Mouse (Mus musculus) brain, embryonic 14.5 days (tissue): ENCODE results near the gene Fgfr4.

Source experiments
- CTCF ChIP-seq: fragments of 200-500 bp; IDR thresholded peaks from 2 replicates; pipeline ENCODE4 v1.5.1; 2012; ENCODE audit warnings: inconsistent platforms, mild to moderate bottlenecking, moderate library complexity, borderline replicate concordance; ENCODE audit not compliant: insufficient read depth, insufficient read length; ENCODE audit errors: extremely low read depth
- POLR2A ChIP-seq: fragments of 200-500 bp; IDR thresholded peaks from 2 replicates; pipeline ENCODE4 v1.6.1; 2012; ENCODE audit warnings: mild to moderate bottlenecking, inconsistent platforms, borderline replicate concordance; ENCODE audit not compliant: poor library complexity, insufficient read depth, insufficient read length, severe bottlenecking; ENCODE audit errors: extremely low read depth

GRCm38 (mm10) chr13:55162365-55162764, 9.9 kb downstream of the Fgfr4 start:
- TF ChIP-seq CTCF = no peak
- no peak for TF ChIP-seq POLR2A
